Mouse (Mus musculus) effector memory CD4-positive, alpha-beta T cell, adult 5 months (primary cell): ENCODE results near the gene Vwa2. TPM values are rescaled to one million over a fixed set of nuclear protein-coding genes. Genes with fewer than 3 reads are reported as not detected.

Experiments
- polyA plus RNA-seq: library from polyadenylated mRNA; unstranded; fragments of 100-300 nt; shearing (Covaris generic); gene quantifications from one replicate; pipeline ENCODE4 v1.2.1, GENCODE M21; 2017

Vwa2 gene
- not detected for polyA plus RNA-seq

DNA sequence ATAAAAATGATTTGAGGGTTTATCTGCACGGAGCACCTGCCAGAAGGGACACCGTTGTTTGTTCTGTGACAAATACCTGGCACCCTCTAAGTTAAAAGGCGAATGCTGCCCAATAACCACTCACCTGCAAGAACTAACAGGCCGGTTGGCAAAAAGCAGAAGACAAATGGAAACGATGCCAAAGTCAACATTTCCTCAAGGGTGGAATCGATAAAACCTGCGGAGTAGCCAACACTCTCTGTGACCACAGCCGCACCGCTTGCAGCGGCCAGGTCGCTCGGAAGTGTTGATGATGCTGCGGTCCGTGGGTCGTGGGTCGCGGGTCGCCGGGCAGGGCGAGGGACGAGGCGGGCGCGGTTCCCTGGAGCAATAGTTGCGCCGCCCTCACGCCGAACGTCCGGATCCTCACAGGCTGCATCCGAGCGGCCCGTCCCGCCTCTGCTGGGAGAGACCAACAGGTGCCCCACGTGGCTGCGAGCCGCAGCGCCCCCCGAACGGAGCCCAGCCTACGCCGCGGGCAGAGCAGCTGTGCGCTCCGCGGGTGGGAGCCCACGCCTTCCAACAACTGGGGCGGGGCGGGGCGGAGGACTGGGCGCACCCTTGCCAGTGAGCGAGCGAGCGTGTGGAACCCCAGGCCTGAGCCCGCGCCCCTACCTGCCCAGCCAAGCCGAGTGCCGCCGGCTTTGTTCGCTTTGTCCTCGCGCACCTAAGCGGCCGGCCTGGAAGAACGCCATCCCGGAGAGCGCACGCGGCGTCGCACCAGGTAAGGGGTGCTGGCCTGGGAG, at the start of gene Vwa2:
Gene Vwa2, plus strand, starts transcription at position 434 of the 785 bp plus-strand sequence.

DNA sequence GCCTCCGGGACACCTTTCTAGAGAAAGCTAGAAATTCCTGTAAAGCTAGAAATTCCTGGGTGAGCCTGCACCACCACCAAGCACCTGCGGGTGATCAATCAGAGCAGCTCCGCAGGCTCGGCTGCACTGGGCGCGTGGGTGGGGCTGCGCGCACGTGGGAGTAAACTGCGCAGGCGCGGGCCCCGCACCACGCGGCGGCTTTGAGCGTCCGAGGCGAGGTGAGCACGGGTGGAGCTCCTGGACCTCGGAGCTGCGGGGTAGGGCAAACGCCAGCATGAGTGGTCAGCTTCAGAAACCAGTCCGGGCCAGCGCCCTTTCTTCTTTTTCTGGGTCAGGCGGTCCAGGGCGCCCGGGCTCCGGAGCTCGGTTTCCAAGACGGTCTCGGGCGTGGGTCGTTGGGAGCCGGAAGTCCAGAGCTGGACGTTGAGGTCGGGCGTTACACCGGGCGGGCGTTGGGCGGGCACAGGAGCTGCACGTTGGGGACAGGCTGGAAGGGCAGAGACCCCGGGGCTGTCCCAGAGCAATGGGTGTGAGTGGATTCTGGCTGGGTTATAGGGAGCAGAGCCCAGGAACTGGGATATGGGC, 47.9 kb upstream of the Vwa2 start, which contains the start of gene Tdrd1:
Gene Tdrd1, plus strand, starts transcription at position 163 of the 585 bp plus-strand sequence.

Other genes with a start within 250 kb of the Vwa2 start
- gene Adrb1, start 152.1 kb upstream of the Vwa2 start, polyA plus RNA-seq = 0.85 TPM
- gene Ccdc186, start 52.1 kb upstream of the Vwa2 start, polyA plus RNA-seq = 25.8 TPM
- not detected for gene Tdrd1, start 48.0 kb upstream of the Vwa2 start, polyA plus RNA-seq
- gene Afap1l2, start 134.0 kb downstream of the Vwa2 start, polyA plus RNA-seq = not detected